Comparison of ENCODE assay signal across 8 mouse cellular contexts in the genomic region with DNA sequence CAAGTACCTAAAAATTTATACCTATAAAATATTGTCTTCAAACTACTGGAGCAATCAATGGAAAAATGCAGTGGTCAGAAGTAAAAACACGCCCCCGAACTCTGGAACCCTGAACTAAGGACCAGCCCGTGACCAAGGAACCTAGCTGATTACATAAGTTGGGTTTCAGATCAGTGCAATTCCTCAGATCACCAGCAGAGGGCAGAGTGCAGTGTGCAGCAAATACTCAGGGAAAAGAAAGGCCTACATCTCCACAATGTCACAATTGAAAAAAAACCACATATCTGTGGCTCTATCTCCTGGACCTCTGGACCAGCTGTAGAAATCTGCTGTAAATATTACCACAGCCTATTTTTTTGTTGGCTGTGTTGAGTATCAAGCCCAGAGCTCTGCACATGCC. TPM values are rescaled to one million over a fixed set of nuclear protein-coding genes. Genes with fewer than 3 reads are reported as not detected.
DNase-seq lines count a peak whose midpoint lies in the region; ATAC-seq lines count a peak whose summit lies in the region.

No protein-coding gene starts in this region.

- H3K4me2 ChIP-seq in hindbrain, embryonic 14.5 days (replicated peaks), result no peak overlapping the region
- H3K4me2 ChIP-seq in hindbrain, embryonic 13.5 days, result no peak overlapping the region
- H3K4me2 ChIP-seq in neural tube, embryonic 11.5 days (ENCODE audit: low read depth), result no peak overlapping the region

- H3K4me3 ChIP-seq in hindbrain, embryonic 14.5 days (replicated peaks; ENCODE audit: low read length), result no peak overlapping the region
- H3K4me3 ChIP-seq in hindbrain, embryonic 13.5 days, result no peak overlapping the region
- H3K4me3 ChIP-seq in neural tube, embryonic 11.5 days (ENCODE audit: low read depth, low read length), result no peak overlapping the region

- no peaks in the 10 kb centered on the region for H3K27me3 ChIP-seq in hindbrain, embryonic 14.5 days (ENCODE audit: control insufficient read depth, insufficient read depth, low read length)
- no peaks in the 10 kb centered on the region for H3K27me3 ChIP-seq in hindbrain, embryonic 13.5 days
- H3K27me3 ChIP-seq in neural tube, embryonic 11.5 days (ENCODE audit: control insufficient read depth, insufficient read depth, low read length), result no peaks in the 10 kb centered on the region

- H3K9ac ChIP-seq in hindbrain, embryonic 14.5 days, result no peak overlapping the region
- no peak overlapping the region for H3K9ac ChIP-seq in hindbrain, embryonic 13.5 days
- H3K9ac ChIP-seq in neural tube, embryonic 11.5 days (ENCODE audit: low read length), result no peak overlapping the region

- peaks cover 6% of the 10 kb centered on the region; the same call in 1 of the 2 replicates for H3K9me3 ChIP-seq in hindbrain, embryonic 14.5 days (ENCODE audit: control insufficient read depth, low read length)
- no peaks in the 10 kb centered on the region for H3K9me3 ChIP-seq in hindbrain, embryonic 13.5 days
- H3K9me3 ChIP-seq in neural tube, embryonic 11.5 days (ENCODE audit: control insufficient read depth, low read length), result no peaks in the 10 kb centered on the region

- peaks cover 38% of the 10 kb centered on the region for H3K36me3 ChIP-seq in hindbrain, embryonic 14.5 days (replicated peaks; ENCODE audit: control insufficient read depth, insufficient read depth)
- peaks cover 45% of the 10 kb centered on the region for H3K36me3 ChIP-seq in hindbrain, embryonic 13.5 days
- peaks cover 10% of the 10 kb centered on the region for H3K36me3 ChIP-seq in neural tube, embryonic 11.5 days (ENCODE audit: control insufficient read depth, insufficient read depth, low read length)

- no peak overlapping the region for H3K27ac ChIP-seq in hindbrain, embryonic 14.5 days
- H3K27ac ChIP-seq in hindbrain, embryonic 13.5 days, result no peak overlapping the region
- H3K27ac ChIP-seq in neural tube, embryonic 11.5 days (ENCODE audit: low read depth, low read length), result no peak overlapping the region

- WGBS in hindbrain, embryonic 14.5 days, result 46% methylated on average over 3 of the region's 3 CpGs
- 50% methylated on average over 3 of the region's 3 CpGs for WGBS in hindbrain, embryonic 13.5 days
- 51% methylated on average over 3 of the region's 3 CpGs for WGBS in neural tube, embryonic 11.5 days

- intact Hi-C loops in left cerebral cortex, postnatal 4 days (cut with DNase I), result no loop called here

- ATAC-seq in hindbrain, embryonic 14.5 days (ENCODE audit: low FRiP score), result no peak
- ATAC-seq in hindbrain, embryonic 13.5 days (ENCODE audit: low FRiP score), result no peak
- ATAC-seq in erythroblast, adult 5-6 weeks (replicated peaks; ENCODE audit: low FRiP score, poor library complexity, severe bottlenecking), result peak; percentile 73
- no peak for ATAC-seq in neural tube, embryonic 11.5 days (ENCODE audit: insufficient read depth, low FRiP score, low TSS enrichment)

- DNase-seq in hindbrain, embryonic 14.5 days (ENCODE audit: low spot score), result peak; percentile 92
- DNase-seq in brain, adult 2 months (ENCODE audit: low read depth, low spot score), result peak; percentile 95
- DNase-seq in induced T-regulatory cell, adult 2 months (ENCODE audit: low read depth), result peak; percentile 88
- DNase-seq in left cerebral cortex, postnatal 4 days, result peak; percentile 76
- peak; percentile 72 for DNase-seq in neural tube, embryonic 11.5 days (ENCODE audit: low spot score)
- DNase-seq in testis, postnatal 10 days (ENCODE audit: low spot score), result peak; percentile 86

- H3K4me1 ChIP-seq in hindbrain, embryonic 14.5 days (replicated peaks; ENCODE audit: control insufficient read depth, insufficient read depth, low read length), result no peaks in the 10 kb centered on the region
- H3K4me1 ChIP-seq in hindbrain, embryonic 13.5 days (replicated peaks), result no peaks in the 10 kb centered on the region
- H3K4me1 ChIP-seq in neural tube, embryonic 11.5 days (ENCODE audit: control insufficient read depth, insufficient read depth, low read length), result no peaks in the 10 kb centered on the region

RNA-seq across cellular contexts. Expression of gene Mcur1, which starts 13.1 kb away (rescaled TPM):
- polyA plus RNA-seq in hindbrain, embryonic 14.5 days (2014; fragmentation: Nextera tagmentation; extraction: Ambion mirVana), result 8.6 and 9.5 TPM in 2 replicates
- 7.9 and 8.4 TPM in 2 replicates for polyA plus RNA-seq in hindbrain, embryonic 13.5 days (2015; fragmentation: Nextera tagmentation; extraction: Ambion mirVana)
- 3.8 and 7.5 TPM in 2 replicates for total RNA-seq in erythroblast, adult 5-6 weeks (2015; ENCODE audit: low replicate concordance)
- total RNA-seq in erythroblast, adult 5-6 weeks (2017; ENCODE audit: low replicate concordance), result 3.0 and 9.2 TPM in 2 replicates
- total RNA-seq in left cerebral cortex, postnatal 4 days (2021), result 1 to 10 TPM; 7.0 to 7.9 TPM
- 10.5 and 14.7 TPM in 2 replicates for polyA plus RNA-seq in neural tube, embryonic 11.5 days (2014; fragmentation: Nextera tagmentation; extraction: Ambion mirVana)
